In genomic region chr19:46131283-46131682, GRCm38 (mm10) we compare ENCODE assay signal across 11 mouse cellular contexts. TPM values are rescaled to one million over a fixed set of nuclear protein-coding genes. Genes with fewer than 3 reads are reported as not detected.
DNase-seq lines count a peak whose midpoint lies in the region; ATAC-seq lines count a peak whose summit lies in the region.
"Had no signal": no experiment of that assay in that cellular context is flagged by ENCODE, and none has a peak within 500 bp of the region (broad histone marks: within the 10 kb centered on the region; RNA-seq: fewer than 3 reads in every experiment).

No protein-coding gene starts in this region.

- 8% methylated on average over 8 of the region's 8 CpGs for WGBS in heart, embryonic 10.5 days
- WGBS in neural tube, embryonic 12.5 days, result 7% methylated on average over 7 of the region's 8 CpGs
- 10% methylated on average over 8 of the region's 8 CpGs for WGBS in liver, embryonic 15.5 days (ENCODE audit: insufficient replicate concordance)

- no peak overlapping the region for H3K27ac ChIP-seq in heart, embryonic 10.5 days
- no peak overlapping the region for H3K27ac ChIP-seq in neural tube, embryonic 12.5 days
- H3K27ac ChIP-seq in liver, embryonic 15.5 days (replicated peaks), result no peak overlapping the region

- peaks cover 19% of the 10 kb centered on the region for H3K4me1 ChIP-seq in heart, embryonic 10.5 days
- H3K4me1 ChIP-seq in neural tube, embryonic 12.5 days, result peaks cover 10% of the 10 kb centered on the region
- peaks cover 18% of the 10 kb centered on the region for H3K4me1 ChIP-seq in liver, embryonic 15.5 days (replicated peaks)

- no peak overlapping the region for H3K9ac ChIP-seq in neural tube, embryonic 12.5 days
- H3K9ac ChIP-seq in liver, embryonic 15.5 days, result no peak overlapping the region

- H3K4me2 ChIP-seq in neural tube, embryonic 12.5 days (replicated peaks), result peak overlapping the region; percentile 41; the same call in 1 of the 2 replicates
- H3K4me2 ChIP-seq in liver, embryonic 15.5 days, result peak overlapping the region; percentile 59

- H3K4me3 ChIP-seq in heart, embryonic 10.5 days, result peak overlapping the region; percentile 42
- H3K4me3 ChIP-seq in neural tube, embryonic 12.5 days, result no peak overlapping the region
- H3K4me3 ChIP-seq in liver, embryonic 15.5 days (replicated peaks), result peak overlapping the region; percentile 27

- H3K27me3 ChIP-seq in heart, embryonic 10.5 days (ENCODE audit: insufficient read depth, poor library complexity, severe bottlenecking), result peaks cover 75% of the 10 kb centered on the region
- peaks cover 64% of the 10 kb centered on the region for H3K27me3 ChIP-seq in neural tube, embryonic 12.5 days (replicated peaks)
- peaks cover 87% of the 10 kb centered on the region for H3K27me3 ChIP-seq in liver, embryonic 15.5 days

- no peaks in the 10 kb centered on the region for H3K36me3 ChIP-seq in heart, embryonic 10.5 days
- no peaks in the 10 kb centered on the region for H3K36me3 ChIP-seq in neural tube, embryonic 12.5 days
- H3K36me3 ChIP-seq in liver, embryonic 15.5 days (replicated peaks), result no peaks in the 10 kb centered on the region

- DNase-seq in heart, embryonic 10.5 days (ENCODE audit: low spot score), result no peak
- no peak for DNase-seq in heart, adult 8-10 months (ENCODE audit: low spot score)
- no peak for DNase-seq in neural tube, embryonic 10.5 days (ENCODE audit: extremely low spot score, low spot score)
- no peak for DNase-seq in left cerebral cortex, adult 18-20 months (ENCODE audit: low spot score in 2 of 2)
- no peak for DNase-seq in spleen, adult 12 weeks (ENCODE audit: low spot score)
- DNase-seq: cerebellum, postnatal 14 days had no signal

- ATAC-seq in neural tube, embryonic 12.5 days (ENCODE audit: low FRiP score, low read depth), result no peak
- ATAC-seq in liver, embryonic 15.5 days (ENCODE audit: insufficient read depth), result no peak
- ATAC-seq in cerebellum, adult (ENCODE audit: insufficient number of reproducible peaks, low FRiP score, low TSS enrichment), result no peak

- no peaks in the 10 kb centered on the region for H3K9me3 ChIP-seq in heart, embryonic 10.5 days
- no peaks in the 10 kb centered on the region for H3K9me3 ChIP-seq in neural tube, embryonic 12.5 days
- no peaks in the 10 kb centered on the region for H3K9me3 ChIP-seq in liver, embryonic 15.5 days (replicated peaks)

RNA-seq across cellular contexts. Expression of gene Elovl3, which starts 0.4 kb away (rescaled TPM):
- polyA plus RNA-seq in heart, embryonic 10.5 days (2016; fragmentation: Nextera tagmentation; extraction: Ambion mirVana), result 0.10 TPM in 1 of 2 replicates, not detected in the other
- total RNA-seq in heart, adult 8-10 months (2022), result under 1 TPM in 1 of 4 experiments, not detected in 3; 0.19 TPM
- polyA plus RNA-seq in neural tube, embryonic 12.5 days (2016; fragmentation: Nextera tagmentation; extraction: Ambion mirVana), result 0.20 TPM in 1 of 2 replicates, not detected in the other
- 0.13 TPM in 1 of 2 replicates, not detected in the other for polyA plus RNA-seq in liver, embryonic 15.5 days (2015; fragmentation: Nextera tagmentation; extraction: Ambion mirVana)
- total RNA-seq in left cerebral cortex, adult 18-20 months (2021), result not detected
- total RNA-seq: gastrocnemius, postnatal 10 days; left cerebral cortex, adult 8-10 months had no signal

RNA-seq across cellular contexts. Expression of gene Pitx3, which starts 16.8 kb away (rescaled TPM):
- 0.87 and 0.89 TPM in 2 replicates for polyA plus RNA-seq in heart, embryonic 10.5 days (2016; fragmentation: Nextera tagmentation; extraction: Ambion mirVana)
- total RNA-seq in heart, adult 8-10 months (2022), result 1 to 10 TPM in 2 of 4 experiments, under 1 TPM in 2; 0.34 to 1.7 (median 1.1) TPM
- polyA plus RNA-seq in neural tube, embryonic 12.5 days (2016; fragmentation: Nextera tagmentation; extraction: Ambion mirVana), result 2.7 and 3.0 TPM in 2 replicates
- 0.28 and 0.30 TPM in 2 replicates for polyA plus RNA-seq in liver, embryonic 15.5 days (2015; fragmentation: Nextera tagmentation; extraction: Ambion mirVana)
- total RNA-seq in left cerebral cortex, adult 18-20 months (2021), result not detected
- total RNA-seq: left cerebral cortex, adult 8-10 months had no signal

RNA-seq across cellular contexts. Expression of gene Gbf1, which starts 21.0 kb away (rescaled TPM):
- polyA plus RNA-seq in heart, embryonic 10.5 days (2016; fragmentation: Nextera tagmentation; extraction: Ambion mirVana), result 50.0 and 50.8 TPM in 2 replicates
- total RNA-seq in heart, adult 8-10 months (2022), result 10 to 100 TPM; 37.7 to 45.6 (median 41.9) TPM
- polyA plus RNA-seq in neural tube, embryonic 12.5 days (2016; fragmentation: Nextera tagmentation; extraction: Ambion mirVana), result 72.8 and 85.6 TPM in 2 replicates
- polyA plus RNA-seq in liver, embryonic 15.5 days (2015; fragmentation: Nextera tagmentation; extraction: Ambion mirVana), result 18.3 and 20.8 TPM in 2 replicates
- total RNA-seq in left cerebral cortex, adult 18-20 months (2021), result 10 to 100 TPM; 84.6 to 86.4 TPM

RNA-seq across cellular contexts. Expression of gene Nolc1, which starts 55.6 kb away (rescaled TPM):
- 80.2 and 117 TPM in 2 replicates for polyA plus RNA-seq in heart, embryonic 10.5 days (2016; fragmentation: Nextera tagmentation; extraction: Ambion mirVana)
- total RNA-seq in heart, adult 8-10 months (2022), result 10 to 100 TPM; 18.4 to 19.6 (median 18.7) TPM
- 81.7 and 94.9 TPM in 2 replicates for polyA plus RNA-seq in neural tube, embryonic 12.5 days (2016; fragmentation: Nextera tagmentation; extraction: Ambion mirVana)
- 47.3 and 48.8 TPM in 2 replicates for polyA plus RNA-seq in liver, embryonic 15.5 days (2015; fragmentation: Nextera tagmentation; extraction: Ambion mirVana)
- total RNA-seq in left cerebral cortex, adult 18-20 months (2021), result 10 to 100 TPM; 47.0 to 50.2 TPM
